Mouse (Mus musculus) gonadal fat pad, adult 2 months (tissue): Measurements from ENCODE around the gene Edc3. TPM values are rescaled to one million over a fixed set of nuclear protein-coding genes. Genes with fewer than 3 reads are reported as not detected.

Experiments used
- DNase-seq: peaks from one replicate; pipeline ENCODE4 v3.0.0-alpha.2; 2012; ENCODE audit warnings: low read depth
- polyA plus RNA-seq: library from polyadenylated mRNA; depleted of rRNA; stranded (reverse); fragments of >200 nt; gene quantifications from 2 replicates; pipeline ENCODE4 v1.2.3, GENCODE M21; 2012

Edc3 gene
- polyA plus RNA-seq, 1 experiment = 14.0 TPM

DNA sequence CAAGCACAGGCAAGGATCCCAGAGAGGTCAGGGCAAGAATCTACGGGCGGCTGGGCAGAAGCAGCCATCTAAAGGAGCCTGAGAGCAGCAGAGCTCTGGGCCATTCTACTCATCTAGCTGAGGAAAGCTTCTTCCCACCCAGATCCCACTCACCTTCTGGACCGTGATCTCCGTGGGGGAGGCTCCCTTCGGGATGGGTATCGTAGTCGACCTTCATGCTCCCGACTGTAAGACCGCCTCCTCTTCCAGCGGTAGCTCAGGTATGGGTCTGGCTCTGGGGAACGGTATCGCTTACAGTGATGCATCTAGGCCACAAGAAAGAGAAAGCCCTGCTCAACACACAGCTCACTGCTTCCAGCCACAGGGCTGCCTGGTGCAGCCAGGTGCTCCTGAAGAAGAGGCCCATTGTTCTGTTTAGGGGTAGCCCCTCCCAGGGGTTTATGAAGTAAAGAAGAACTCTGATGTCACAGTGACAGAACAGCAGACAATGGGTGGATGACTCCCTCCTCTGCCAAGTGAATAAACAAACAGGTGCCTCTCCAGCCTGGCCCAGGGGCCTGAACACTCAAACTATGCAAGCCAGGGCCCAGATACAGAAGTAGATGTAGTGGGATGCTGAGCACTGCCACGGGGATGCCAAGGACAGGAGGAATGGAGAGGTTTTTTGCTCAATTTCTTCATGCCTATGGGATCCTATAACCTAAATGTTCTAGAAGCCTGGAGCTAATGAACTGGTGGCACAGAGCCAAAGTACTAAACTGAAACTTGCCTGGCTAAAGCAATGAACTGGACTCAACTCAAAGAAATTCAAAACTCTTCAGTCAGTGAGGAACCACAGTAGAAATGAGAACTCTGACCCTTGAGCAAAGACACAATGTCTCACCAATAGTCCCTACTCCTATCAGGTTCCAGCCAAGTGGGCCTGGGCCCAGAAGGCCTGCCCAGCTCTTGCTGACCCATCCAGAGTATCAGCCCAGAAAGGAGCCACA, 53.5 kb downstream of the Edc3 start:
- no peak for DNase-seq

GRCm38 (mm10) chr9:57762563-57762991, 54.2 kb downstream of the Edc3 start:
- DNase-seq = no peak

DNA sequence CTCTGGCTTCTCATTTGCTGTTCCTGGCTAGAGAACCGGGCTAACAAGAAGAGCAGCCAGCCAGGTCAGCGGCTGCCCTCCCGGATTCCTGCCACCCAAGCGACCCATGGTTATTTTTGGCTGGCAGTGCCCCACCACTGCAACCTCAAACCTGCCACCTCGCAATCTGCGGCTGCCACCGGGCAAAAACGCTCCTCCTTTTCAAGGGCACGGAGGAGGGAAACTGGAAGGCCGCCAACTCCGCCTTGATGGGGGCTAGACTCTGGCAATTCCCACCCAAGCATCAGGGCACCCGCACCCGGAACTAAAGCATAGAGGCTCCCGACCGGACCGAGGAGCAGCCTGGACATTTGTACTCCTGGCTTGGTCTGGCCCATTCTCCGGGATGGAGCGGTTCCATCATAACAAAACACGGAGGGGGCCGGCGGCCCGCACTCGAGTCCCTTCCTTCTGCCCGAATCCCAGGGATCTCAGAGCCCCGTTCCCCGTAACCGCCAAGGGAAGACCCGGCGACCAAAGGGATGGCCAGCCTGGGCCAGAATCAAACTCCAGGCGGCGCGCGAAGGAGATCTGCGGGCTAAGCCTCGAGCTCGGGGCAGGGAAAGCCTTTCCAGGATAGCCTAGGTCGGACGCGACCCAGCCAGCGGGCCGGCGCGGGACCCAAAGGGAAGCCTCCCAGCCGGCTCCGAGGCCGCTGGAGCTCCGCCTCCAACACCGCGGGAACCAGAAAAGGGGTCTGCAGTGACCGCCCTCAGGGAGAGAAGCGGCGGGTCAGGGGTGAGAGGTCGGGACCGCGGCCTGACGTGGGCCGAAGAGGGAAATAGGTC, 56.0 kb downstream of the Edc3 start:
- DNase-seq = peak; percentile 72

GRCm38 (mm10) chr9:57764974-57765363, 56.6 kb downstream of the Edc3 start:
- no peak for DNase-seq

DNA sequence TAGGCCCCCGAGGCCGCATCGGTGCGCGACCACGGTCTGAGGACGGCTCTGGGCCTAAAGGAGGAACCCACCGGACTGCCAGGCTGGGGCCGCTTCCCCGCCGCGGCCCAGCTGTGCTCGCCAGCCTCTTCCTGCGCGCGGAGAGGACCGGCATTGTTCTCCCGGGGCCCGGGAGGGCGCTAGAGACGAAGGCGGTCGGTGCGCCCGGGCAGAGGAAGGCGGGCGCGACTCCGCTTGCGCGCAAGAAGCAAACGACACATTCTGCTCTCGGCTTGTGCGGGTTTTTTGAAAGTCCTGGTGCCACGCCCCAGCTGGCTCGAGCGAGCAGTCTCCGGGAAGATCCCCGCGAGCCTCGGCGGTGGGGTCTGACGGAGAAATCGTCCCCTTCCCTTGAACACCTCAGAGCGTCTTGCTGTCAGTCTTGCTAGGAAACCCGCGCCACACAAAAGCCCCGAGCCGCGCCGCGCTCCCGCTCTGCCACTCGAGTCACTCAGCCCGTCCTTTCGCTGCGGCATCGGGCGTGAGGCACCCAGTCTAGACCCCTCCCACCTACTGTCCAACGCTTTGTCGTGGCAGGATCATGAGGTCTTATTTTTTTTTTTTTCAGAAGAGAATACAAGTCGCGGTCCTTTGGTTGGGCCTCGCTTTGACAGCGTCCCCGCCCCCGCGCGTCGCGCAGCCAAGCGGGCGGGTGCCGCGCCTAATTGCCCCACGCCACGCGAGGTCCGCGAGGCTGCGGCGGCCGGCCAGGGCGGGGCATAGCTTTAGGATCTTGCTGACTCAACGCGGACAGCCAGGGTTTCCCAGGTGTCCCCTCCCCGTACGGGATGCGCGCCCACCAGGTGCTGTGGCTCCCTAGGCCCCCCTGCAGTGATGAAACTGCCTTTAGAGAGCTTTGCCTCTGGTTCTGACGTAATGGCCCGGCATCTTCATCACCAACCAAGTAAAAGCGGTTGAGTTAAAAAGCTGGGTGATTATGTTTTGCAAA, 57.3 kb downstream of the Edc3 start, which contains the start of gene Clk3:
Clk3 (minus strand) TSS at position 497 of the 988 bp plus-strand sequence.
- no peak for DNase-seq

GRCm38 (mm10) chr9:57766431-57766830, 58.1 kb downstream of the Edc3 start:
- no peak for DNase-seq

DNA sequence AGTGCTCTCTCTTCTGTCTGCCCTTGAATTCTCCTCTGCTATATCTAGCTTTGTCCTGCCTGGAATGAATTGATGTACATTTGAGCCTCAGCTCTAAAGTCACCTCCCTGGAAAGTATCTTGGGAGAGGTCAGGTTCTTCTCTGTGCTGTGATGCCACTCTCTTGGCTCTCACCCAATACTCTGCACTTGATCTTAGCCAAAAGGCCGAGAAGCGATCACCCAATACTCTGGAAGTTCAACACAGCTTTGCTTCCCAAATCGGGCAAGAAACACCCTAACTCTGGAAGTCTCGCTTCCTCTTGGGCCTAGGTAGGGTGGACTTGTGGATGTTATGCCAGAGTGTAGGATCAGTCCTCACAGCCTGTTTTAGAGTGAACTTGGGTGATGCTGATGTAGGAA, 58.9 kb downstream of the Edc3 start:
- no peak for DNase-seq

GRCm38 (mm10) chr9:57769539-57770069, 61.3 kb downstream of the Edc3 start:
- no peak for DNase-seq

DNA sequence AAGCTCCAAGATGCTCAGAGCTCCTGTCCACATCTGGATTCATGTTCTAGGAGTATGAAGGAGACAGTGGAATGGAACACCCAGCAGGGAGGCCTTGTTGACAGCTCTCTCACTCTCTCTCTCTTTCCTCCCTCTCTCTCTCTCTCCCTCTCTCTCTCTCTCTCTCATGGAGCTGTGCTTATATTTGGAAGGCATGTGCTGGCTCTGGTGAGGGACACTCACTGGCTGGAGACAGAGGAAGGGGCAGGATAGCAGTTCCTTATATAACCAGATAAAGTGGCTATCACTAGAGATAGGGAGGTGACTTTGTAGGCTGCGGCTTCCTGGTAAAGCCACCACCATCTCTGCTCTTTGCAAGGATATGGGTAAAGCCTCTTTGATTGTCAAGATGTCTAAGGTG, 61.9 kb downstream of the Edc3 start:
- DNase-seq = no peak

DNA sequence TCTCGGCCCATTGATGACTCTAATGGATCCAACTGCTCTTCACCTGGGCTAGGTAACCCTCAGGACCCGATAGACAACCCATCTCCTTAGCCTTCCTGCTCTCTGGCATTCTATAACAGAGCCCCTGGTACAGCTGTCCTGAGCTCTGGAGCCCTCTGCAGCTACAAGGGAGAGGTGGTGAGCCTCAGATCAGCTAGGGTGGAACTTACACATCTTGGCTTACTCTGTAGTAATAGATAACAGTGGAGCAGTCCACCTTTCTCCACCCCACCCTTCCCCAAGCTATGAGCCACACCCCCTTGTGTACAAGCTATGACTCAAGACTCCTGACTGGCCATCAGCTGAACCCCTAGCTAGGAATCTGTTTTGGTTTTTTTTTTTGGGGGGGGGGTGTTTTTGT, 62.5 kb downstream of the Edc3 start:
- DNase-seq = no peak

- no peak for DNase-seq
Measured at GRCm38 (mm10) chr9:57773754-57774153, 65.4 kb downstream of the Edc3 start.

DNA sequence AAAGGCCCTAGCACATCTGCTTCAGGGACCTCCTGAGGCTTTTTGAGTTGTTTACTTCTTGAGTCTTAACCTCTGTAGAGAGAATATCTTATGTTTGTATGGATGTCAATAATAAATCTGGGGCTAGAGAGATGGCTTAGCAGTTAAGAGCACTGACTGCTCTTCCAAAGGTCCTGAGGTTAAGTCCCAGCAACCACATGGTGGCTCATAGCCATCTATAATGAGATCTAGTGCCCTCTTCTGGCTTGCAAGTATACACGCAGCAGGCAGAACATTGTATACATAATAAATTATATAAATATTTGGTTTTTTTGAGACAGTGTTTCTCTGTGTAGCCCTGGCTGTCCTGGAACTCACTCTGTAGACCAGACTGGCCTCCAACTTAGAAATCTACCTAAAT, 65.8 kb downstream of the Edc3 start:
- DNase-seq = no peak

- DNase-seq = no peak
Measured at GRCm38 (mm10) chr9:57775026-57775425, 66.7 kb downstream of the Edc3 start.

DNA sequence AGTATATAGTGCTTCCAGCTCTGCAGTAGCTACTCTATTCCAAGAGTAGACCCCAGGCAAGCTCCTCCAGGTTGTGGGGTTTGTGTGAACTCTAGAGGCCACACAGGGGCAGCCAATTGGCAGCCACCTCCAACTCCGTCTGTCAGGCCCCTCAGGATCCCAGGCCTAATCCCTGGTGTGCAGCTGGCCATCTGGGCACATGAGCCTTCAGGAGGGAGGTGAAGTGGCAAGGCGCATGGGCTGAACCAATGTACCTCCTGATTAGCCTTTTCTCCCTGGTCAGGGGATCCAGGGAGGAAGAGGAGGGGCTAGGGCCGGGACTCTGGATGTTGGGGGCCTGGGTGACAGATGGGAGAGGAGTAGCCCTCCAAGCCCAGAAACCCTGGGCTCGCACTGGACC, 67.4 kb downstream of the Edc3 start:
- no peak for DNase-seq

- DNase-seq = no peak
Measured at GRCm38 (mm10) chr9:57782656-57783055, 74.3 kb downstream of the Edc3 start.

DNA sequence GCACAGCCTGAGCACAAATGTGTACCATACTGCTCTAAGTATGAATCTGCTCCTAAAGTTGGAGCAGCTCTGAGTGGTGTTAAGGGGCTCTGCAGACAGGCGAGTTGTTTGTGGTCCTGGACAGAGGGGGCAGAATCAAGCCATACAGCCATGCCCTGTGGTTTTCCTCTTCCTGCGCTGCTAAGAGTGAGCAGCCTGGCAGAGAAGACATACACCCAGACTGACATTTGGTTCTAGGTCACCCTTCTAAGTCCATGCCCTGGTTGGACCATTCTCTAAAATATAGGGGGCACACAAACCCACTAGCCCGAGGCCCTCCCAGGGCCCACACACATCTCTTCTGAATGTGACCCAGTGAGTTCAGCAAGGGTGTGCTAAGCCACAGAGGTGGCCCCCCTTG, 81.4 kb downstream of the Edc3 start:
- no peak for DNase-seq

DNA sequence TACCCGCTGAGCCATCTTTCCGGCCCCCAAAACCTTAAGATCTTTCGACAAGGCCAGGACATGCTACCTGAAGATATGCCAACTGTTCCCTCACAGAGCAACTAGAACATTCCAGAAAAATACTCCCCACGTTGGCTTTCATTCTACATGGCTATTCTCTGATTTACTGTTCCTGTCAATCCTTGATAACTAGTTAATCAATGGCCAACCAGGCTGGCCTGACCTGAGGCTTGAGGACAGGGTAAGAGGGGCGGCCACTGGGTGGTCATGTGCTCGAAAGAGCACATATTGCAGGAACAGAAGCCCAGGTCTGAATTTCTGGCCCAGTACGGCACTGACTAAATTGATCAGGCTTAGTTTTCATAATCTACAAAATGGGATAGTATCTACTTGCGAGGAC, 89.1 kb downstream of the Edc3 start:
- DNase-seq = no peak

- no peak for DNase-seq
Measured at GRCm38 (mm10) chr9:57798725-57799253, 90.4 kb downstream of the Edc3 start.

DNA sequence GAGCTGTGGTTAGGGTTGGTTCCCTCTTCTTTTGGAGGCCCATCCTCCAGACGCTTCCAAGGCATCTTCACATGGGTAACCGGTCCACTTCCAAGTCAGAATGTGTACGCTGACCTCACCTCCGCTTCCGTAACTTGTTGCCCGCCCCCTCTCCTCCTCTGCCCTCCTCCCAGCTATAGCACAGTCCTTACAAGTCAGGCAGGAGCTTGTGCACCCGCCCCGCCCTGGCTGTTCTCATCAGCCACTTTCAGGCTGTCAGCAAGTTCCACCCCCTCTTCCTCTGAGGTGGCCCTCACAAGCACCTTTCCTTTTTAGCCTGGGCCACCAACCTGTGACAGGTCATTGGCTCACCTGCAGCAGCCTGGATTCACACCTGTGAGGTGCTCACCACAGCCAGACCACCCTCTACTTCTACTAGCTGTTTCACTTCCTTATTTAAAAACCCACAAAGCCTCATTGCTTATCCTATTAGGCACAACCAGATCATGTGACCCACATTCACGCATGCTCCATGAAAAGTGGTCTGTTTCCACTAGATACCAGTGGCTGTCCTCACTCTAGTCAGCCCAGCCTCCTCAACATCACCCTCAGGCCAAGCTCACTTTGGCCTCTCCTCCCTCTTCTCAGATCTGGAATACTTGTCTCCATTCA, 92.1 kb downstream of the Edc3 start:
- DNase-seq = no peak
